Mouse (Mus musculus): Measurements from ENCODE around the gene Nasp.

Gene Nasp

DNA sequence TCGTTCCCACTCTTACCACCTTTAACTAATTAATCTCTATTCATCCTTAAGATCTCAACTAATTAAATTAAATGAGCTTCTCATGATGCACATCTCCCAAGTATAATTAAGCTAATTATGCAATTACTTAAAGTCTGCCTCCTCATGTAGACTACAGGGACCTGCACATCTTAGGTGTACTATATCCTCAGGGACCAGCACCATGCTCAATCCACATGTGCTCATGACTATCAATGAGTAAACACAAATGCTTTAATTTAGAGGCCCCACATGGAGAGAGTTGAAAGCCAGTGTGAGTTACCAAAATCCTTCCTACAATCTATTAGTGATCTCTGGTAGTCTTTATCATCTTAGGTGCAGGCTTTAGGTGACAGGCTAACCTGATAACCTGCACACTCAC, 7.5 kb upstream of the Nasp start:
- no peak for DNase-seq

- DNase-seq: peak; percentile 93
These were observed 403 bp downstream of the Nasp start for GRCm38 (mm10) chr4:116627359-116627716.

DNA sequence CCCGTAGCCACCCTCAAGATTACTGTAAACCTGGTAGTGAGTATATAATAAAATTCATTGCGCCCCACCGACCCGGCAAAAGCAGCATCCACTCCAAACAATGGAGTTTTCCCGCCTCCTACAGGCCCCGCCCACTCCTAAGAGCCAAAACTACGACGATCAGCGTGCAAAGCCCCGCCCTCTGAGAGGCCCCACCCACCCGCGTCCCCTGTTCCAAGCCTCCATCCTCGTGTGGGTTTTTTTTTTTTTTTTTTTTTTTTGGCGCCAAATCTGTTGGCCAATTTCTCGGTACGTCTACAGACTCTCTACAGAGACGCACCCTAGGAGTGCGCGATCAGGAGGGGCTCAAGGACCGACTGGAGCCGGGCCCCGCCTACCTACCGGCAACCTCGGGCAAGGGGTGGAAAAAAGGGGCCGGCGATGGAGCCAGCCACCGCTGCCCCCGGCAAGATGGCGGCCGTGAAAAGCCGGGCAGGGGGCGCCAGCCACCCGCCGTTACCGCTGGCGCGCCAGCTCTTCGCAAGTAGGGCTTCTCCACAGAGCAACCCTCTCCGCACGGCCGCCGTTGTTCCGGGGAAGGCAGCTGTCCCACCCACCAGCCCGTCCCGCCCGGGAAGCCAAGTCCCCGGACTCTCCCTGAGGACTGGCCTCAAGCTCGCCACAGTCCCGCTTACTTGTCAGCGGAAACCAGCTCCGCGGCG, 933 bp downstream of the Nasp start:
- peak; percentile 82 to 86 for DNase-seq

- DNase-seq: no peak
These were observed 2.9 kb downstream of the Nasp start for GRCm38 (mm10) chr4:116624831-116625230.

DNA sequence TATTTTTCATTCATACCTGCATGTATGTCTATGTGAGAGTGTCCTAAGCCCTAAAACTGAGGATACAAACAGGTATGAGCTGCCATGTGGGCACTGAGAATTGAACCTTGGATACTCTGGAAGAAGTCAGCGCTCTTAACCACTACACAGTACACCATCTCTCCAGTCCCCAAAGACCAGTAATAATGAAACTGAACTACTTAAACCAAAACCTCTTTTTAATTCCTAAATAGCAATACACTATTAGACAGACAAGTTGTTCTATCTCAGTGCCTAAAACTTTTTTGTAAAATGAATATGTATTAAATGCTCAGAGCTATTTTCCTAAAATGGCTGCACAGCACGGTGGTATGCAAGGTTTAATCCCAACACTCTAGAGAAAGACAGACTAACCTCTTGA, 12.5 kb downstream of the Nasp start:
- no peak for DNase-seq

GRCm38 (mm10) chr4:116612621-116613020, 15.1 kb downstream of the Nasp start:
- no peak for DNase-seq

GRCm38 (mm10) chr4:116596978-116597881, 30.5 kb downstream of the Nasp start:
- DNase-seq: peak; percentile 92 to 94

DNA sequence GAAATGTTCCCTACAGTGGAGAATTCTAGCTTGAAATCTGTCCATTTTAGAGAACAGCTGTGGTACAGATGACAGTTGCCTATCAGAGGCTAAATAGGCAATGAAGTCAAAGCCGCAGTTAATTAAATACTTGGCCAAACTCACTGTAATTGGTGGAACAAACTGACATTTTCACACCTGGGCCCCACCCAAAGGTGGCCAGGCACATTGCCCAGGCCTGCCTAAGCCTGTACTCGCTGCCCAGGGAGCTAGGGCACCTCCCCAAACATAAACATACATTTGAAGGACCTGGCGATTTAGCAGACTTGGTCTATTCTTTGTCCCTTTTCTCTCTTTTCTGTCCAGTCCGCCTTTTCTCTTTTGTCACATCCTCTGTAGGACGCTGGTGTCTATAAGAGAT, 31.4 kb downstream of the Nasp start, which contains the start of gene Ccdc17:
Gene Ccdc17 (plus strand): TSS at position 276 of the 400 bp plus-strand sequence.
- DNase-seq: peak; percentile 24 to 28

GRCm38 (mm10) chr4:116595793-116596192, 31.9 kb downstream of the Nasp start:
- DNase-seq: no peak

DNA sequence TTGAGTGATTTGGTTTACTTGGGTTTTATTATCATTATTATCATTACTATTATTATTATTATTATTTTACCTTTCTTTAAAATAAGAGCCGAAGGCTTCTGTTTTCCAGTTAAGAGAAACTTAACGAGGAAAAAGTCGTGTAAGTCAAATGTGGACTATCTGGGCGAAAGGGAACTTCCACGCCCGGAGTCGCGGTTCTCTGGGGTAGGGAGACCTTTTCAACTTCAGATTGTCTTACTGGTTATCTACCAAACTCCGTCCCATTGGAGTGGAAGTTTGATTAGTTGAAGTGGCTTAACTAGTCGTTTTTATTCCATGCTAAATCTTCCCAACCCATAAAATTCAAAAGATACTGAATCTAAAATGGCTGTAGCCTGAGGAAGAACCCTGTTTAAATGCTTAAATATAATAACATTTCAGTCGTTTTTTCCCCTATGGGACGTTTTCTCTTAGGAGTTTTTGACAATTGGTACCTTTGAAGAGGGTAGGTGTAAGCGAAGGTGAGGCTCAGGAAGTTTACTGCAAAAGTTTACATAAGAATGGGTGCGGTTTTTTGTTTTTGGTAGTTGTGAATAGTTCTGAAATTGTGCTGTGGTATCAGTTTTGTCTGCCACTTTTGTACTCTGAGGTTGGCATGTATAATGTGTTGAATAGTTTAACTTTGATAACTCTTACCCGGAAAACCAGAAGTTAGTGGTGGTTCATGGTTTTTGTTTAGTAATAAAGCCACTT, 69.4 kb downstream of the Nasp start:
- no peak for DNase-seq

GRCm38 (mm10) chr4:116557306-116558121, 70.2 kb downstream of the Nasp start, which contains the start of gene Gpbp1l1:
Gene Gpbp1l1, plus strand, starts transcription at chr4:116557658.
- peak; percentile 97 to 98 for DNase-seq

DNA sequence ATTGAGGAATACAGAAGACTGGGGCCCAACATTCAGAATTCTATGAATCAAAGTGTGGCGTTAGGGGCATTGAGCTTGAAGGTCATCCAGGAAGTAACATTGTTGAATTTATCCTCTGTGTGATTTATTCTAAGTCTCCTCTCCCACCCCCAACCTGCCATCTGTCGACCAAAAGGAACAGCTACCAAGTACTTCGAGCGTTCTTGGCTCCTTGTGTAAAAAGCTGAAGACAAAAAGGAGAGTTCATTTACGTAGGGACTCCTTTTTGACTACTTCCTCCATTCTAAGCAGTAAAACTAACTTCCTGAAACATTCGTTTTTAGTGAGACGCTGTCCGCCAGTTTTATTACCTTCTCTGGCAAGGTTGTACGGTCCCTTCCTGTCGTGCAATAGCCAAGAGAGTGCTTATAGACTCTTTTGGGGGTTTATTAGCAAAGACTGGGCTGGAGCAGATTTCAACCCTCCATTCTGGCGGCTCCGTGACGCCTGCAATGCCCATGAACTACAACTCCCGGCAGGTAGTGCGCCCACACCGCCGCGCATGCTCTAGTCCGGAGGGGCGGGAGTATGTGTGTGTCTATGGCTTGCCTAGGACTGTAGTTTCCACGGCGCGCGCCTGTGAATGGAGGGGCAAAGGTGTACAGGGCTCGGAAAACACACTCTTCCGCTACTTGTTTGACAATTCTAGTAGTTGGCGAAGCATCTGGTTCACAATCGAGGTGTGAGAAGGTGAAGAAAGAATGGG, 71.0 kb downstream of the Nasp start:
- peak; percentile 94 to 95 for DNase-seq

GRCm38 (mm10) chr4:116555413-116556300, 72.1 kb downstream of the Nasp start, which contains the start of gene Tmem69:
Gene Tmem69, minus strand, starts transcription at chr4:116555936.
- peak; percentile 86 to 87 for DNase-seq

DNA sequence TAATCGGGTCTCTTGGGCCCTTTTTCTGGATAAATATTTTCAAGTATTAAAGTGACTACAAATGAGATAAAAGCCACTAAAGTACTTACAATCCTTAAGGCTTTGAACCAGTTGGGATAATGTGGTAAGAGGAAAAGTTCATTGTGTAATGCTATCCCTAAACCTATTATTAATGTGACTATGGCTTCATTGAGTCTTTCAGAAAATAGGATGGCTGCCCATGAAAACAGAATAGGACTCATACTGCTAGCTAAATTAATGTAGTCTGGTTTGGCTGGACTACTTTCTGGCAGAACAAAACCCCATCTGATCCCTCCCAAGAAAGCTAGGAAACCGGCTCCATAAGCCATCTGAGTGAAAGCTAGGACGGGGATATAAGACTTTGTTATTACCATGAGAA, 74.7 kb downstream of the Nasp start:
- DNase-seq: no peak
